Mouse (Mus musculus) layer of hippocampus, adult 8-10 months (tissue): ENCODE data around the gene Mindy2. TPM values are rescaled to one million over a fixed set of nuclear protein-coding genes. Genes with fewer than 3 reads are reported as not detected.

ENCODE experiments used
- DNase-seq, 2 experiments: peaks; one replicate each; pipeline ENCODE4 v3.0.0; 2022; ENCODE audit warnings: low spot score in 2 of 2
- total RNA-seq, 4 experiments: library from RNA; stranded (reverse); gene quantifications; 2 replicates each; pipeline ENCODE4 v1.2.4; 2022

Mindy2 gene
- total RNA-seq, 4 experiments from 2014 or later, result 35.4 to 38.5 (median 35.6) TPM

GRCm38 (mm10) chr9:70668048-70668447, 11.1 kb upstream of the Mindy2 start:
- no peak for DNase-seq

GRCm38 (mm10) chr9:70666811-70667210, 9.8 kb upstream of the Mindy2 start:
- DNase-seq, result no peak

DNA sequence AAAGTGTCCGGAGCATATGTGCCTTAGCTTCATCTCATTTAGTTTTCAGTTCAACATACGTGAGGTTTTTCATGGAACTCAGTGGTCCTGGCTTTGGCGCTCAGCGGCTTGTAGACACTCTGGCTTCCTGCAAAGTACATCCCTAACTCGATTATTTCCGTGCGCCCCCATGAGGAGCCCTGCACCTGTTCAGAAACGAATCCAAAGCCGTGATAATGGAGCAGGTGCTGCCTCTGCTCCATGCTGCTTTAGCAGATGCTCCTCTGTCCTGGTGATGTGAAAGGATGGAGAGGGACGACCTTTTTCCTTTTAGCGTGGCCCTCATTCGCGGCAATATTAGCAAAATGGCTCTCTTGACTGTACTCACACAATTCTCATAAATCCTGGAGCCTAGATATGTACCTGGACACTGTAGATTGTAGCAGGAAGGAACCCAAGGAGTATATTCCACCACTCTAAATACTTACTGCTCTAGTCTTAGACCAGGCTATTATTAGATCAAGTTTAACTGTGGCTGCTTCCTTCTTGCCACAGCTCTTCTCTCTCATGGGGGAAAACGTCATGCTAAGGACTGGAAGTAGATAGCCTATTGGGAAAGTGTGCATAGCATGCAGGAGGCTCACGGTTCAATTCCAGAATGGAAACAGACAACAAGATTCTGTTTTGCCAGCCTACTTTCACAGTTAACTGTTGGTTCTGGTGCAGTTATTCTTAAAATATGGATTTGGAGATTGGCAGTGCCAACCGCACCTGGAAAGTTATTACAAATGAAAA, 8.6 kb upstream of the Mindy2 start:
- DNase-seq, result no peak

- no peak for DNase-seq
Measured at GRCm38 (mm10) chr9:70664847-70665246, 7.9 kb upstream of the Mindy2 start.

GRCm38 (mm10) chr9:70658266-70658665, 1.3 kb upstream of the Mindy2 start:
- no peak for DNase-seq

DNA sequence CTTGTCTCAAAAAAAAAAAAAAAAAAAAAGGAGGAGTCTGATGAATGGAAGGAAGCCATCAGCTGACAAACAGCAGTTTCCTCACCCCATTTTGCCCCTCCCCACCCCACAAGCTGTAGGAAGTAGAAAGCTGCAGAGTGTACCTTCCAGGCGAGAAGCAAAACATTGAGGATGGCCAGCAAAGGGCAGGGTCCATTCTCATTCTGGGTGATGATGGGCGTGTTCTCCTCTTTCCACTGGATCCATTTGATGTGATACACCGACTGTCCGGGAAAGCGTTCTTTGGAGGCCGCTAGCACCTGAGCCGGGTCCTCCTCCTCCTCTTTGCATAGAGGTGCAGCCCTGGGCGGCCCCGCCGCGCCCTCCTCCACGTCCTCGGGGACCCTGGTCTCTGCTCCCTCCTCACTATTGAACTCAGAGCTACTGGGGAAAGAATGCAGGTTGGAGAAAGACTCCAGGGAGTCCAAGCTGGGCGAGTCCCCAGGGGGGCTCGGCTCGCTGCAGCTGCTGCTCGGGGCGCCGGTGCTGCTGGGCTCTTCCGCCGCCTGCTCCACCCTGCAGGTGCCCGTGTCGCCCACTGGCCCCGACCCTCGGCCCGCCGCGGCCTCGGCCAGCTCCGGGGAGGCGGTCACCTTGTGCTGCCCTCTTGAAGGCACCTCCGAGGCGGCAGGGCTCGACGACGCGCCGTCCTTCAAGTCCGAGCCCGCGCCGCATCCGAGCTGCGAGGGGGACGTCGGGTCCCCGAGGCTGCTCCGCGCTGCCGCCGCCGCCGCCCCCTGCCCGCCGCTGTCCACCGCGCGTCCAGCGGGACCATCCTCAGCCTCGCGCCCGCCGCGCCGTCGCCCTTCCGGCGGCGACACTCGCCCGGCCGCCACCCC, 605 bp downstream of the Mindy2 start, which contains the start of gene Gm10642:
Gene Gm10642 (plus strand): TSS at position 122 of the 878 bp plus-strand sequence.
- peak; percentile 38 to 39 for DNase-seq

GRCm38 (mm10) chr9:70655764-70656129, 1.2 kb downstream of the Mindy2 start:
- no peak for DNase-seq

DNA sequence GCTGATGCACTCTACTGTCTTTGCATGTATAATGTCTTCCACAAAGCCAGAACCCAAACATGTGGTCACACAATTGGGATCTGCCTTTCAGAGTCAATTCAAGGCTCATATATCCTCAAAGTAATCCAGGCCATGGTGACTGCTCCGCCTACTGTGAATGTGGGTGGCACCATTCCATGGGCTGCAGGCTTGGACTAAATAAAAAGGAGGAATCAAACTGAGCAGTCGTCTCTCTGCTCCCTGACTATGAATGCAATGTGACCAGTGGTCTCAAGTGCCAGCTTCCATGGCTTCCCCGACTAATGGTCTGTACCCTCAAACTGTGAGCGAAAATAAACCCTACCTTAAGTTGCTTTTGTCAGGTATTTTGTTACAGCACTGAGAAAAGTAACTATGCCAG, 2.5 kb downstream of the Mindy2 start:
- DNase-seq, result no peak

- DNase-seq, result no peak
Measured at GRCm38 (mm10) chr9:70653875-70654274, 3.1 kb downstream of the Mindy2 start.

- no peak for DNase-seq
Measured at GRCm38 (mm10) chr9:70652221-70652620, 4.8 kb downstream of the Mindy2 start.

GRCm38 (mm10) chr9:70650994-70651393, 6.0 kb downstream of the Mindy2 start:
- DNase-seq, result no peak

GRCm38 (mm10) chr9:70650260-70650659, 6.7 kb downstream of the Mindy2 start:
- no peak for DNase-seq

DNA sequence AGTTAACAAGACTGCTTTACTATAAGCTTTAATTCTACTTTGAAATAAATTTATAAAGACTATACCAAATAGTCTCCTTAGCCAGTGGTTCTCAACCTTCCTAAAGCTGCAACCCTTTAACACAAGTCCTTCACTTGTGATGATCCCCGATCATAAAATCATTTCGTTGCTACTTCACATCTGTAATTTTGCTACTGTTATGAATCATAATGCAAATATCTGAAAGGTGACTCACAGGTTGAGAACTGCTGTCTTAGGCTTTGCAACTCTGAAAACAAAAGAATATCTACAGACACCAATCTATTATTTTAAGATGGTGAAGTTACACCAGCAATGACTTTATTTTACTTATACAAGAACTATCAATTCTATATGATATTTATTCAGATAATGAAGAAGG, 20.2 kb downstream of the Mindy2 start:
- DNase-seq, result no peak

GRCm38 (mm10) chr9:70631665-70632064, 25.3 kb downstream of the Mindy2 start:
- DNase-seq, result no peak

DNA sequence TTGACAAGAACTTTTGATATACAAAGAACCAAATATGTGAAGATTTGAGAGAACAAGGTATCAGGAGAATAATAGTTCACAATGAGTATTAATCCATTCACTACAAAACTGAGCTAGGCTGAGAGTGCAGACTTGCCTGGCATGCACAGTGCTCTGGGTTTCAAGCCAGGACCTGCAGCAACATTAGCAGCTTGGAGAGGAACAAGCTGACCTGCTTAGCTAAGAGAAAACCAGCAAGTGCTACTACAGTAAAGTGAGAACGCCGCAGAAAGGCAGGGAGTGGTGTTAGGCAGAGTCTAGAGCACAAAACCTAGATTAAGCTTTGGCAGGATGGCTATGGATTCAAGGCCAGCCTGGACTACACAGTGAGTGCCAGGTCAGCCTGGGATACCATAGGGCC, 27.3 kb downstream of the Mindy2 start:
- peak; percentile 19 to 20 for DNase-seq

GRCm38 (mm10) chr9:70611026-70611673, 45.8 kb downstream of the Mindy2 start:
- no peak for DNase-seq

DNA sequence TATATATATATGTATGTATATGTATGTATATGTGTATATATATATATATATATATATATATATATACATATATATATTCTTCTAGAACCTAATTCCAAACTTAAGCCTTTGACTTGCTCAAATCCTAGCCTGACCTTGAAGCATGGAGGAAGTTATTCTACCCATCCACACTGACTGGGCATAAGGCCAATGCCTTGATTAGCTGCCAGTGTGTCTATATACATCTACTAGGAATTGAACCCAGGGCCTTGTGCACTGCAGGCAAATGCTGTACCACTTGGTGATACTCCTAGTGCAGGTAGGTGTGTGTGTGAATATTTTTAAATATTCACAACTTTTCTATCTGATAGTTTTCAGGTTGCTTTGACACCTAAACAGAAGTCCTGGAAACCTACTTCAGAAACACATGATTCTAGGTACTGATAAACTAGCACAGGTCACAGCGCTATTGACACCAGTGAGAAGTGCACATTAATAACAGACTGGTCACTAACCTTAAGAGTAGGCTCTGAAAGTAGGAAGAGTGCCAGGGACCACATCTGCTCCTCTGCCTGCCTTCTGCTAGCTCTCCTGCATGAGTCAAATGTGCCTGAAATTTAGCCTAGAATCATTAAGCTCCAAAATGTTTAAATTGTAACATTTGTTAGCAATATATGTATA, 54.7 kb downstream of the Mindy2 start:
- DNase-seq, result peak in 1 of 2 experiments; percentile 34

DNA sequence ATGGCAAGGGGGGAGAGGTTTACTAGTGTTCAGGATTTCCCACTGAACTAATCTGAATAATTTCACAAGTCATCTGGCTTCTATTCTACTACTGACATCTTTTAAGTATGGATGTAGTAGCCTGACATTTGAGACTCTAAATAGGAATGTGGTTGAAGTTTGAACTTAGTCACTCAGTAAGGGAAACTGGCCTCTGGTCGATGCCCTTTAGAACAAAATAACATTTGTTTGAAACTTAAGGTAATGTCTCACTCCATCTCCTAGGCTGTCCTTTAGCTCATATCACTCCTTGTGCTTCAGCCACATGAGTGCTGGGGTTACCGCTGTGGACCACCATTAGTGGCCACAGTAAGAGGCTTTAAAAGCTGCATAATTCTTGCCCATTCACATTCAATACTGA, 58.7 kb downstream of the Mindy2 start:
- no peak for DNase-seq

GRCm38 (mm10) chr9:70591486-70591885, 65.5 kb downstream of the Mindy2 start:
- no peak for DNase-seq

DNA sequence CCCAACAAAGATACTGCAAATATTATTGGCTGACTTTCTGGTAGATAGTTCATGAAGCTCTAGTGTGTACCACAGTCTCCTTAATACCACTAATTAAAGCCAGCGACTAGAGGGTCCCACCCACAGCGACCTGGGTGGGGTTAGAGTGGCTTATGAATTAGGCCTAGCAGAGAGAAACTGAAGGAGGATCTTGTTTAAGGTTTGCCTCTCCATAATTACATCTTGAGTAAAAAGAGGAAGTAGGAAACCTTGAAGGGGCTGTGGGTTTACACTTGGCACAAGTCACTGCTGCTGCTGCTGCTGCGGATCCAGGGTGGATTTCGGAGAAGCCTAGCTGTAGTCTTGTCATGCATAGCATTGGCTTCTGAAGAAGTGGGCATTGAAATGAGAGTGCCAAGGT, 66.2 kb downstream of the Mindy2 start:
- DNase-seq, result no peak

DNA sequence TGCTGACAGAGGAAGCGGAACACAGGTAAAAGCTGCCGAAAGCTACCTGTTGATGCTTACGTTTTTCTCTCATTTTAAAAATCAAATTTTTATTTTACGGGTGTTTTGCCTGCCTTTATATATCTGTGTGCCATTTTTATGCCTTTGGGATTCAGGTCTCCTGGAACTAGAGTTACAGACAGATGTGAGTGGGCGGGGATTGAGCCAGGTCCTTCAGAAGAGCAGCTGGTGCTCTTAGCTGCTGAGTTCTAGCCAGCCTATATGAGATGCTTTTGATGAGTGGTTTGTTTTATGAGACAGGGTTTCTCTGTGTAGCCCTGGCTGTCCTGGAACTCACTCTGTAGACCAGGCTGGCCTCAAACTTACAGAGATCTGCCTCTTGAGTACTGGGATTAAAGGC, 69.8 kb downstream of the Mindy2 start:
- DNase-seq, result peak in 1 of 2 experiments; percentile 37
